Mouse (Mus musculus): Measurements from ENCODE around the gene Marveld3.

DNA sequence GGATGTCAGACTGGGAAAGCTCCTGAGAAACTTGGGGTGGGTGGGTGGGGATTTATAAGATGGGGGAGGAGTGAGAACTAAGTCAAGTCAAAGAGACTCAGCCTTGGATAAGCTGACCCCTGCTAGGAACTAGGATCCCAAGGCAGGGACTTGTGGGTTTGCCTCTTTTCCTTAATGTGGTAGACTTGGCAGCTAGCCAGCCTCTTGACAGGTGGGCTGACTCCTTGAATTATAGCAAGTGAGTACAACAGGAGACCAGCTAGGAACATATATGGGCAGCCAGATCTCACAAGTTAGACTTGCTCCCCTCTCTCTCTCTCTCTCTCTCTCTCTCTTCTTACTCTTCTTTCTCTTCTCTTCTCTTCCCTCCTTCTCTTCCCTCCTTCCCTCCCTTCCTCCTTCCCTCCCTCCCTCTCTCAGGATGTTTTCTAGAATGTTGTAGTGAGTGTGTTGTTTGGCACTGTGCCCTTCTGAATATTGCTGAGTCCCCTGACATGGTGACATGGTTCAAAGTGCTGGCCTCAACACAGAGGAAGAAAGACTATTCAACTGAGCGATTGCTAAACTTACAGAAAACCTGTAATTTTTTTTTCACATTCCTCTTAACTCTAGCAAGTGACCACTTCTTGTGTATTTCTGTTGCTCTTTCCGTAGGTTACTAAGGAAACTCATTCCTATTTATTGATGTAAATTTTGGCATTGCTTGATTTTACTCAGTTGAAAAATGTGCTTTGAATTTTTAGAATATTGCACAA lies 20.2 kb downstream of the Marveld3 start:
- TF ChIP-seq CTCF (IDR thresholded peaks at IDR 0.05; ENCODE audit: low read depth) (no peak), EP300 (IDR thresholded peaks at IDR 0.05; ENCODE audit: low read depth) (no peak)
